Mouse (Mus musculus) limb, embryonic 11.5 days (tissue): Measurements from ENCODE around the gene Hils1. TPM values are rescaled to one million over a fixed set of nuclear protein-coding genes. Genes with fewer than 3 reads are reported as not detected.
A peak's percentile ranks its signal among the peaks of the same experiment; 100 is the strongest.

Experiments used
- ATAC-seq: fragments of 200-750 bp; cut with Nextera tagmentation; 2 replicates; pipeline ENCODE4 v1.8.0; 2017; ENCODE audit warnings: low read depth; ENCODE audit not compliant: insufficient number of reproducible peaks, low FRiP score, low TSS enrichment
- DNase-seq: peaks from one replicate; pipeline ENCODE4 v3.0.0-alpha.2; 2015; ENCODE audit warnings: low spot score
- H3K27ac ChIP-seq: fragments of 300-500 bp; sonication (generic); replicated peaks from 2 replicates; pipeline ENCODE4 v1.5.1; 2014; ENCODE audit warnings: low read depth, mild to moderate bottlenecking, low read length
- H3K27me3 ChIP-seq: fragments of 300-500 bp; sonication (generic); 2 replicates; pipeline ENCODE4 v1.6.1; 2014; ENCODE audit warnings: mild to moderate bottlenecking, low read length, mixed read lengths; ENCODE audit not compliant: control insufficient read depth, insufficient read depth
- H3K36me3 ChIP-seq: fragments of 300-500 bp; sonication (generic); 2 replicates; pipeline ENCODE4 v1.6.1; 2014; ENCODE audit warnings: mild to moderate bottlenecking, low read length, moderate library complexity, mixed read lengths; ENCODE audit not compliant: control insufficient read depth, insufficient read depth
- H3K4me1 ChIP-seq: fragments of 300-500 bp; sonication (generic); 2 replicates; pipeline ENCODE4 v1.6.1; 2014; ENCODE audit warnings: low read length, mixed read lengths; ENCODE audit not compliant: control insufficient read depth, insufficient read depth
- H3K4me2 ChIP-seq: fragments of 300-500 bp; sonication (generic); 2 replicates; pipeline ENCODE4 v1.6.1; 2014; ENCODE audit warnings: low read depth, mild to moderate bottlenecking, moderate library complexity; ENCODE audit not compliant: severe bottlenecking
- H3K4me3 ChIP-seq: fragments of 300-500 bp; sonication (generic); 2 replicates; pipeline ENCODE4 v1.5.1; 2014; ENCODE audit warnings: low read depth, low read length
- H3K9ac ChIP-seq: fragments of 300-500 bp; sonication (generic); 2 replicates; pipeline ENCODE4 v1.6.1; 2014; ENCODE audit warnings: mild to moderate bottlenecking, low read length
- H3K9me3 ChIP-seq: fragments of 300-500 bp; sonication (generic); 2 replicates; pipeline ENCODE4 v1.6.1; 2016; ENCODE audit warnings: low read length; ENCODE audit not compliant: control insufficient read depth
- WGBS: fragments of 180-500 bp; shearing (Covaris S2); extraction: QIAGEN DNeasy Blood & Tissue Kit; methylation state at CpG from one replicate; pipeline ENCODE4 v1.1.7; 2014; 5-methylcytosine and 5-hydroxymethylcytosine counted together
- polyA plus RNA-seq: library from polyadenylated mRNA; unstranded; fragments of >200 nt; fragmentation: Nextera tagmentation; extraction: Ambion mirVana; gene quantifications from 2 replicates; pipeline ENCODE4 v1.2.1, GENCODE M21; 2014

Gene Hils1
- polyA plus RNA-seq, 1 experiment from 2014 or later: not detected

- ATAC-seq: no peak
- Histone ChIP-seq H3K9ac (no peak overlapping the region), H3K36me3 (no peaks in the 10 kb centered on the region; the same call in 1 of the 2 replicates), H3K4me1 (peaks cover 21% of the 10 kb centered on the region), H3K27me3 (no peaks in the 10 kb centered on the region), H3K9me3 (no peaks in the 10 kb centered on the region), H3K4me3 (peak overlapping the region; percentile 86; the same call in 1 of the 2 replicates), H3K4me2 (peak overlapping the region; percentile 78; the same call in 1 of the 2 replicates), H3K27ac (no peak overlapping the region)
- DNase-seq: no peak
- WGBS: 58% methylated on average over 3 of the region's 3 CpGs
These were observed 44.7 kb downstream of the Hils1 start for GRCm38 (mm10) chr11:95012075-95012474.

GRCm38 (mm10) chr11:95012487-95012886 lies 45.1 kb downstream of the Hils1 start:
- ATAC-seq: no peak
- no peak overlapping the region for H3K9ac ChIP-seq
- H3K4me2 ChIP-seq: no peak overlapping the region; the same call in 1 of the 2 replicates
- DNase-seq: no peak
- H3K4me1 ChIP-seq: peaks cover 19% of the 10 kb centered on the region
- no peak overlapping the region for H3K27ac ChIP-seq
- no peaks in the 10 kb centered on the region for H3K9me3 ChIP-seq
- no peak overlapping the region for H3K4me3 ChIP-seq
- WGBS: 45% methylated on average over 3 of the region's 3 CpGs
- no peaks in the 10 kb centered on the region; the same call in 1 of the 2 replicates for H3K36me3 ChIP-seq
- H3K27me3 ChIP-seq: no peaks in the 10 kb centered on the region

- Histone ChIP-seq H3K4me1 (peaks cover 13% of the 10 kb centered on the region), H3K36me3 (peaks cover 5% of the 10 kb centered on the region), H3K4me3 (no peak overlapping the region), H3K9me3 (no peaks in the 10 kb centered on the region), H3K27me3 (0 out of 2 replicates have a peak, but pooled peaks cover 2% of the 10 kb centered on the region), H3K9ac (no peak overlapping the region), H3K4me2 (no peak overlapping the region), H3K27ac (no peak overlapping the region)
- DNase-seq (no peak), ATAC-seq (no peak)
- 71% methylated on average over 3 of the region's 3 CpGs for WGBS
These were observed 48.1 kb downstream of the Hils1 start for GRCm38 (mm10) chr11:95015484-95015883.

Other genes with a start within 250 kb of the Hils1 start
- gene Cdc34b, start 225.8 kb upstream of the Hils1 start, polyA plus RNA-seq: not detected in 2 replicates
- gene Tmem92, start 184.9 kb upstream of the Hils1 start, polyA plus RNA-seq: not detected in 2 replicates
- 89.0 and 102 TPM in 2 replicates for gene Col1a1, start 31.4 kb upstream of the Hils1 start, polyA plus RNA-seq
- 0.60 and 0.70 TPM in 2 replicates for gene Sgca, start 8.7 kb downstream of the Hils1 start, polyA plus RNA-seq
- 14.4 and 14.8 TPM in 2 replicates for gene Ppp1r9b, start 23.4 kb downstream of the Hils1 start, polyA plus RNA-seq
- 34.1 and 35.6 TPM in 2 replicates for gene Samd14, start 42.3 kb downstream of the Hils1 start, polyA plus RNA-seq
- gene Pdk2, start 73.8 kb downstream of the Hils1 start, polyA plus RNA-seq: 19.3 and 20.1 TPM in 2 replicates
- 5.7 and 6.8 TPM in 2 replicates for gene Itga3, start 109.2 kb downstream of the Hils1 start, polyA plus RNA-seq
- gene Dlx3, start 152.5 kb downstream of the Hils1 start, polyA plus RNA-seq: 5.4 and 6.7 TPM in 2 replicates
- gene Dlx4, start 178.7 kb downstream of the Hils1 start, polyA plus RNA-seq: 0.40 and 0.80 TPM in 2 replicates